Mouse (Mus musculus): ENCODE results near the gene Gm7697. TPM values are rescaled to one million over a fixed set of nuclear protein-coding genes. Genes with fewer than 3 reads are reported as not detected.
"Not testable (repeated sequence)": the region's sequence is repeated elsewhere in the genome, so short reads cannot be mapped to it uniquely, and the experiment has no call there.

Gene Gm7697
- polyA plus RNA-seq (2012; rRNA removed), result 0.14 TPM in 1 of 2 replicates, not detected in the other

GRCm38 (mm10) chr8:69522876-69523275, at the start of gene Gm7697:
Gm7697 (minus strand) TSS chr8:69522976.
- not testable (repeated sequence) for H3K27ac ChIP-seq (ENCODE audit: insufficient read depth, low read length); H3K27me3 ChIP-seq (ENCODE audit: control insufficient read depth, insufficient read depth, low read length); H3K4me1 ChIP-seq (ENCODE audit: control insufficient read depth, insufficient read depth, low read length); H3K4me3 ChIP-seq (replicated peaks; ENCODE audit: insufficient read depth, low read depth, low read length); DNase-seq
- 98% methylated on average over 3 of the region's 3 CpGs for WGBS

- DNase-seq; H3K4me3 ChIP-seq (replicated peaks; ENCODE audit: insufficient read depth, low read depth, low read length); H3K4me1 ChIP-seq (ENCODE audit: control insufficient read depth, insufficient read depth, low read length); H3K27me3 ChIP-seq (ENCODE audit: control insufficient read depth, insufficient read depth, low read length); H3K27ac ChIP-seq (ENCODE audit: insufficient read depth, low read length): not testable (repeated sequence)
- WGBS, result 44% methylated on average over 2 of the region's 2 CpGs
These were observed 28.5 kb upstream of the Gm7697 start for GRCm38 (mm10) chr8:69551249-69551648.

GRCm38 (mm10) chr8:69549556-69549955, 26.8 kb upstream of the Gm7697 start:
- not testable (repeated sequence) for H3K4me3 ChIP-seq (replicated peaks; ENCODE audit: insufficient read depth, low read depth, low read length); H3K27ac ChIP-seq (ENCODE audit: insufficient read depth, low read length); H3K27me3 ChIP-seq (ENCODE audit: control insufficient read depth, insufficient read depth, low read length); H3K4me1 ChIP-seq (ENCODE audit: control insufficient read depth, insufficient read depth, low read length)
- DNase-seq, result peak; percentile 38 to 60
- 12% methylated on average over 8 of the region's 8 CpGs for WGBS
- peak; percentile 27; the same call in 1 of the 2 replicates for TF ChIP-seq CTCF (IDR thresholded peaks at IDR 0.05; ENCODE audit: borderline replicate concordance, insufficient read depth, low read depth, low read length)

GRCm38 (mm10) chr8:69548114-69548513, 25.3 kb upstream of the Gm7697 start:
- not testable (repeated sequence) for H3K27me3 ChIP-seq (ENCODE audit: control insufficient read depth, insufficient read depth, low read length); H3K4me1 ChIP-seq (ENCODE audit: control insufficient read depth, insufficient read depth, low read length); DNase-seq; H3K27ac ChIP-seq (ENCODE audit: insufficient read depth, low read length); H3K4me3 ChIP-seq (replicated peaks; ENCODE audit: insufficient read depth, low read depth, low read length)
- 94% methylated on average over 3 of the region's 3 CpGs for WGBS

GRCm38 (mm10) chr8:69547208-69547607, 24.4 kb upstream of the Gm7697 start:
- H3K4me3 ChIP-seq (replicated peaks; ENCODE audit: insufficient read depth, low read depth, low read length); H3K4me1 ChIP-seq (ENCODE audit: control insufficient read depth, insufficient read depth, low read length); H3K27me3 ChIP-seq (ENCODE audit: control insufficient read depth, insufficient read depth, low read length); DNase-seq; H3K27ac ChIP-seq (ENCODE audit: insufficient read depth, low read length): not testable (repeated sequence)
- TF ChIP-seq CTCF (IDR thresholded peaks at IDR 0.05; ENCODE audit: borderline replicate concordance, insufficient read depth, low read depth, low read length), result peak; percentile 30; the same call in 1 of the 2 replicates
- 68% methylated on average over 7 of the region's 7 CpGs for WGBS

GRCm38 (mm10) chr8:69545020-69545419, 22.2 kb upstream of the Gm7697 start:
- not testable (repeated sequence) for H3K4me1 ChIP-seq (ENCODE audit: control insufficient read depth, insufficient read depth, low read length); H3K27me3 ChIP-seq (ENCODE audit: control insufficient read depth, insufficient read depth, low read length); H3K4me3 ChIP-seq (replicated peaks; ENCODE audit: insufficient read depth, low read depth, low read length); H3K27ac ChIP-seq (ENCODE audit: insufficient read depth, low read length)
- 8% methylated on average over 1 of the region's 1 CpGs for WGBS
- DNase-seq, result peak in 1 of 2 experiments; percentile 29

GRCm38 (mm10) chr8:69544511-69544910, 21.7 kb upstream of the Gm7697 start:
- WGBS, result 52% methylated on average over 13 of the region's 13 CpGs
- peak; percentile 24 to 44 for DNase-seq

GRCm38 (mm10) chr8:69543984-69544383, 21.2 kb upstream of the Gm7697 start:
- not testable (repeated sequence) for H3K4me3 ChIP-seq (replicated peaks; ENCODE audit: insufficient read depth, low read depth, low read length); H3K4me1 ChIP-seq (ENCODE audit: control insufficient read depth, insufficient read depth, low read length); H3K27ac ChIP-seq (ENCODE audit: insufficient read depth, low read length); DNase-seq; H3K27me3 ChIP-seq (ENCODE audit: control insufficient read depth, insufficient read depth, low read length)
- 91% methylated on average over 6 of the region's 6 CpGs for WGBS

More at GRCm38 (mm10) chr8:69544511-69544910, 21.7 kb upstream of the Gm7697 start:
- H3K4me1 ChIP-seq (ENCODE audit: control insufficient read depth, insufficient read depth, low read length); H3K27me3 ChIP-seq (ENCODE audit: control insufficient read depth, insufficient read depth, low read length); H3K4me3 ChIP-seq (replicated peaks; ENCODE audit: insufficient read depth, low read depth, low read length); H3K27ac ChIP-seq (ENCODE audit: insufficient read depth, low read length): not testable (repeated sequence)

- H3K4me1 ChIP-seq (ENCODE audit: control insufficient read depth, insufficient read depth, low read length); H3K27ac ChIP-seq (ENCODE audit: insufficient read depth, low read length); H3K4me3 ChIP-seq (replicated peaks; ENCODE audit: insufficient read depth, low read depth, low read length); H3K27me3 ChIP-seq (ENCODE audit: control insufficient read depth, insufficient read depth, low read length): not testable (repeated sequence)
- 22% methylated on average over 7 of the region's 7 CpGs for WGBS
- DNase-seq, result peak; percentile 55 to 76
These were observed 18.0 kb upstream of the Gm7697 start for GRCm38 (mm10) chr8:69540764-69541163.

GRCm38 (mm10) chr8:69540331-69540730, 17.6 kb upstream of the Gm7697 start:
- DNase-seq; H3K4me3 ChIP-seq (replicated peaks; ENCODE audit: insufficient read depth, low read depth, low read length); H3K4me1 ChIP-seq (ENCODE audit: control insufficient read depth, insufficient read depth, low read length); H3K27ac ChIP-seq (ENCODE audit: insufficient read depth, low read length); H3K27me3 ChIP-seq (ENCODE audit: control insufficient read depth, insufficient read depth, low read length): not testable (repeated sequence)
- WGBS, result 13% methylated on average over 1 of the region's 1 CpGs

GRCm38 (mm10) chr8:69474946-69475345, 47.8 kb downstream of the Gm7697 start:
- not testable (repeated sequence) for H3K4me3 ChIP-seq (replicated peaks; ENCODE audit: insufficient read depth, low read depth, low read length); H3K4me1 ChIP-seq (ENCODE audit: control insufficient read depth, insufficient read depth, low read length); H3K27ac ChIP-seq (ENCODE audit: insufficient read depth, low read length); H3K27me3 ChIP-seq (ENCODE audit: control insufficient read depth, insufficient read depth, low read length)
- DNase-seq, result peak; percentile 62 to 75
- 0% methylated on average over 3 of the region's 3 CpGs for WGBS

- H3K27ac ChIP-seq (ENCODE audit: insufficient read depth, low read length); H3K4me1 ChIP-seq (ENCODE audit: control insufficient read depth, insufficient read depth, low read length); DNase-seq; H3K27me3 ChIP-seq (ENCODE audit: control insufficient read depth, insufficient read depth, low read length); H3K4me3 ChIP-seq (replicated peaks; ENCODE audit: insufficient read depth, low read depth, low read length): not testable (repeated sequence)
- whole genome bisulfite sequencing, result 98% methylated on average over 2 of the region's 3 CpGs
These were observed 69.3 kb downstream of the Gm7697 start, which contains the start of gene Gm9495 for GRCm38 (mm10) chr8:69453465-69453864. Gm9495 (minus strand) TSS chr8:69453565.

Measured in cerebellum, adult 2 months (tissue).